Mouse (Mus musculus) embryonic fibroblast, embryonic 13.5 days (primary cell): ENCODE data around the gene Tnxb.

ENCODE experiments used
- CTCF ChIP-seq: IDR thresholded peaks from 2 replicates; pipeline ENCODE4 v1.5.1; 2011; ENCODE audit warnings: mild to moderate bottlenecking, control low read depth, low read length, moderate library complexity, borderline replicate concordance; ENCODE audit not compliant: insufficient read depth
- POLR2A ChIP-seq: IDR thresholded peaks from 2 replicates; pipeline ENCODE4 v1.6.1; 2011; ENCODE audit warnings: low read depth, mild to moderate bottlenecking, control low read depth, low read length, moderate library complexity

DNA sequence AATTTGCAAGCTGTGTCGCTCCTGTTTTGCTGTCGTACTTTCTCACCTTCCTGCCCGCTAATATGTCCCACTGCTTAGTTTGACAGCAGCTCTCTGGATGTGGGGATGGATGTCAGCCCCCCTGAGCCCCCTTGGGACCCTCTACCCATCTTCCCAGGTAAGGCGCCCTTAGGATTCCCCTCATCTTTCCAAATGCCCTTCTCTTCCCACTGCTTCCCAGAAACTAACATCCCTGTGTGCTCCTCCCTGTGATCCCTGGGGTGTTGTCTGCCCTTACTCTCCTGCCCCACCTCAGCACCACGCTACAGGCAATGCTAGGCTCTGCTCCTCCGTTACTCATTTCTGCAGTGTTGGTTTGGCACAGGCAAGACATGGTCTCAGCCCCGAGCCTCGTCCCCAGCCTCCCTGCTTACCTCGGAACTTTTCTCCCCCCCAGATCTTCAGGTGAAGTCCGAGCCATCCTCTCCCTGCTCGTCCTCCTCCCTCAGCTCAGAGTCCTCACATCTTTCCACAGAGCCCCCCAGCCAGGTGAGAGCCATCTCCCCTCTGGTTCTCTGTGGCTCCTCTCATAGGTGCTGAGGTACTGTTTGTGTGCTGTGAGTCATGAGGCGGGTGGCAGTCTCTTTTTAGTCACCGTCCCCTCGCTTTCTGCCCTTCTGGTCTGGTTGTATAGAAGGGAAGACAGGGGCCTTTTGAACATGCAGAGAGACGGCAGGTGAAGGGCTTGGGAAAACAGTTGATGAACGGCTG lies 22.0 kb upstream of the Tnxb start:
- no peak for TF ChIP-seq CTCF
- no peak for TF ChIP-seq POLR2A
